Mouse (Mus musculus): ENCODE results near the gene Daxx.

DNA sequence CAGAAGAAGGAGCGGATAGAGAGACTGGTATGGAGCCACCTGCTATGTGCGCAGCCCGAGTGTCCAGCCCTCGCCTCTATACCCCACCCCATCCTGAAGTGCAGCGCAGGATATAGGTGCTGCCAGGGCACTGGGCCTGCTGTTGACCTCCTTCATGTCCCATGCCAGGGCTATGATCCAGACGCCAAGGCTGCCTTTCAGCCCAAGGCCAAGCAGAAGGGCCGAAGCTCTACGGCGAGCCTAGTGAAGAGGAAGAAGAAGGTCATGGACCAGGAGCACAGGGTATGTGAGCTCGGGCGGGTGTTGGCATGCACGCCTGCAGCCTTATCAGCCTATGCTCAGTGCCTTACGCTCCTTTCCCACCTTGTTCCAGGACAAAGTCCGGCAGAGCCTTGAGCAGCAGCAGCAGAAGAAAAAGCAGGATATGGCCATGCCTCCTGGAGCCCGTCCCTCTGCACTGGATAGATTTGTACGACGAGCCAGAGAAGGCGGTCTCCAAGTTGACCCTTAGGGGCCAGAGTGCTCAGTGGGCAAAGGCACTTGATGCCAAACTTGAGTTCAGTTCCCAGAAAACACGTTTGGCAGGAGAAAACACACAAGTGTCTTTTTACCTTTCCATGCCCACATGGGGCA, 39.8 kb downstream of the Daxx start:
- TF ChIP-seq CTCF (IDR thresholded peaks at IDR 0.05; ENCODE audit: extremely low read depth, insufficient read depth, insufficient read length, insufficient replicate concordance) (no peak), POLR2A (IDR thresholded peaks at IDR 0.05; ENCODE audit: low read depth, low read length) (no peak)
